13 mouse cellular contexts compared by ENCODE assay signal in the genomic region with DNA sequence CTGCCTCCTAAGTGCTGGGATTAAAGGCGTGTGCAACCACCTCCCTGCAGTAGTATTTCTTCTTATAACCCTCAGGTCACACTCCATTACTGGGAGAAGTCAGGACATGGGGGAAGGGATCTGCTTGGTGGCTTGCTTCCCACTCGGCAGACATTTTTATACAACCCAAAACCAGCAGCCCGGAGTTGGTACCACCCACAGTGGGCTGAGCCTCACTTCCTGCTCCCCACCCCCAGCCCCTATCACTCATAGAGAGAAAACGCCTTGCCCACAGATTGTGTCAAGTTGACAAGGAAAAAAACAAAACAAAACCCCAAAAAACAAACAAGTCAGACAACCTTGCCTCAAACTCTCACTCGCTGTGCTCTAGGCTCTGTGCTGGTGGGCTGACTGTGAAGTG. TPM values are rescaled to one million over a fixed set of nuclear protein-coding genes. Genes with fewer than 3 reads are reported as not detected.
DNase-seq lines count a peak whose midpoint lies in the region; ATAC-seq and TF ChIP-seq lines count a peak whose summit lies in the region.
"Had no signal": no experiment of that assay in that cellular context is flagged by ENCODE, and none has a peak within 500 bp of the region (broad histone marks: within the 10 kb centered on the region; RNA-seq: fewer than 3 reads in every experiment).

No protein-coding gene starts in this region.

- H3K36me3 ChIP-seq in lung, postnatal 0 days (ENCODE audit: insufficient read depth, low read length) = peaks cover 10% of the 10 kb centered on the region

- no peaks in the 10 kb centered on the region for H3K9me3 ChIP-seq in lung, postnatal 0 days (ENCODE audit: low read length)
- H3K9me3 ChIP-seq: embryonic facial prominence, embryonic 15.5 days; midbrain, embryonic 12.5 days had no signal

- H3K27me3 ChIP-seq in lung, postnatal 0 days (replicated peaks; ENCODE audit: insufficient read depth, low read length) = no peaks in the 10 kb centered on the region
- H3K27me3 ChIP-seq: embryonic facial prominence, embryonic 15.5 days; midbrain, embryonic 12.5 days; Patski had no signal

- ATAC-seq in lung, postnatal 0 days = no peak
- ATAC-seq in megakaryocyte progenitor cell, adult 5-6 weeks (replicated peaks; ENCODE audit: poor library complexity) = peak; percentile 37; the same call in 1 of the 2 replicates
- ATAC-seq: intestine, postnatal 0 days; Patski had no signal

- H3K4me3 ChIP-seq in gastrocnemius, adult 2 months = peak overlapping the region; percentile 41
- no peak overlapping the region for H3K4me3 ChIP-seq in lung, postnatal 0 days (ENCODE audit: low read depth, low read length)
- H3K4me3 ChIP-seq in lung, adult 2 months (replicated peaks; ENCODE audit: extremely low read depth, low read depth, low read length) = no peak overlapping the region
- no peak overlapping the region for H3K4me3 ChIP-seq in brown adipose tissue, adult 24 weeks (ENCODE audit: insufficient read depth, low read depth, low read length)
- H3K4me3 ChIP-seq: embryonic facial prominence, embryonic 15.5 days; midbrain, embryonic 12.5 days had no signal

- H3K4me1 ChIP-seq in lung, postnatal 0 days (ENCODE audit: insufficient read depth, low read depth, low read length) = peaks cover 17% of the 10 kb centered on the region; the same call in 1 of the 2 replicates
- H3K4me1 ChIP-seq in lung, adult 2 months (ENCODE audit: control insufficient read depth, insufficient read depth, low read length) = peaks cover 34% of the 10 kb centered on the region
- H3K4me1 ChIP-seq in brown adipose tissue, adult 24 weeks (ENCODE audit: control insufficient read depth, insufficient read depth, insufficient read length, low read length) = peaks cover 41% of the 10 kb centered on the region

- TF ChIP-seq CTCF in gastrocnemius, adult 2 months (IDR thresholded peaks at IDR 0.05) = no peak
- TF ChIP-seq CTCF in lung, postnatal 0 days (IDR thresholded peaks at IDR 0.05) = no peak
- TF ChIP-seq CTCF in lung, adult 2 months (IDR thresholded peaks at IDR 0.05; ENCODE audit: insufficient read depth, low read length) = no peak

- no peak for TF ChIP-seq EP300 in lung, postnatal 0 days (IDR thresholded peaks at IDR 0.05)

- H3K4me2 ChIP-seq in lung, postnatal 0 days (replicated peaks; ENCODE audit: low read depth, low read length) = no peak overlapping the region
- H3K4me2 ChIP-seq: embryonic facial prominence, embryonic 15.5 days; midbrain, embryonic 12.5 days had no signal

- intact Hi-C loops in gastrocnemius, adult 2 months (cut with DNase I) = no loop called here

- WGBS in lung, postnatal 0 days = 49% methylated on average over 5 of the region's 5 CpGs
- WGBS in lung, adult 2 months = 34% methylated on average over 5 of the region's 5 CpGs

- TF ChIP-seq POLR2A in lung, adult 2 months (IDR thresholded peaks at IDR 0.05; ENCODE audit: borderline replicate concordance, extremely low read depth, low read depth, low read length) = no peak

- H3K9ac ChIP-seq in lung, postnatal 0 days (replicated peaks; ENCODE audit: low read depth) = no peak overlapping the region
- H3K9ac ChIP-seq: embryonic facial prominence, embryonic 15.5 days; midbrain, embryonic 12.5 days had no signal

- peak; percentile 43 for DNase-seq in gastrocnemius, adult 2 months
- DNase-seq in gastrocnemius, postnatal 10 days = no peak
- peak; percentile 58 for DNase-seq in lung, postnatal 0 days (ENCODE audit: low spot score)
- DNase-seq in lung, adult 2 months = no peak
- DNase-seq in adrenal gland, adult 18-20 months (ENCODE audit: low spot score in 2 of 2) = no peak
- no peak for DNase-seq in left cerebral cortex, adult 11 months (ENCODE audit: low spot score)
- DNase-seq: cerebellum, postnatal 14 days had no signal

- peak overlapping the region; percentile 96 for H3K27ac ChIP-seq in gastrocnemius, adult 2 months
- H3K27ac ChIP-seq in lung, postnatal 0 days (ENCODE audit: low read length) = peak overlapping the region; percentile 75
- H3K27ac ChIP-seq in brown adipose tissue, adult 24 weeks (replicated peaks; ENCODE audit: low read depth, low read length) = peak overlapping the region; percentile 88
- H3K27ac ChIP-seq: embryonic facial prominence, embryonic 15.5 days; midbrain, embryonic 12.5 days had no signal

RNA-seq across cellular contexts. Expression of a gene that starts 21.2 kb away (rescaled TPM):
- 100 to 1,000 TPM; 289 to 303 TPM for total RNA-seq in gastrocnemius, adult 2 months (2021)
- 100 to 1,000 TPM; 302 to 322 TPM for total RNA-seq in gastrocnemius, postnatal 10 days (2021)
- polyA plus RNA-seq in lung, postnatal 0 days (2015; fragmentation: Nextera tagmentation; extraction: Ambion mirVana) = 75.5 and 87.5 TPM in 2 replicates
- 66.2 and 80.3 TPM in 2 replicates for polyA plus RNA-seq in lung, adult 2 months (2012; rRNA removed)
- 499 and 545 TPM in 2 replicates for polyA plus RNA-seq in brown adipose tissue, adult 24 weeks (2012; ENCODE audit: insufficient read depth, insufficient read length, missing spikeins)
- 124 and 130 TPM in 2 replicates for total RNA-seq in megakaryocyte progenitor cell, adult 5-6 weeks (2015)
- total RNA-seq in megakaryocyte progenitor cell, adult 5-6 weeks (2017) = 87.4 and 88.3 TPM in 2 replicates
- 100 to 1,000 TPM; 665 to 853 TPM for total RNA-seq in adrenal gland, adult 18-20 months (2021)

RNA-seq across cellular contexts. Expression of a gene that starts 25.5 kb away (rescaled TPM):
- 100 to 1,000 TPM; 253 to 325 TPM for total RNA-seq in gastrocnemius, adult 2 months (2021)
- 100 to 1,000 TPM; 357 to 451 TPM for total RNA-seq in gastrocnemius, postnatal 10 days (2021)
- polyA plus RNA-seq in lung, postnatal 0 days (2015; fragmentation: Nextera tagmentation; extraction: Ambion mirVana) = 198 and 248 TPM in 2 replicates
- 541 and 589 TPM in 2 replicates for polyA plus RNA-seq in lung, adult 2 months (2012; rRNA removed)
- polyA plus RNA-seq in brown adipose tissue, adult 24 weeks (2012; ENCODE audit: insufficient read depth, insufficient read length, missing spikeins) = 233 and 423 TPM in 2 replicates
- total RNA-seq in megakaryocyte progenitor cell, adult 5-6 weeks (2015) = not detected in 2 replicates
- total RNA-seq in megakaryocyte progenitor cell, adult 5-6 weeks (2017) = not detected in 2 replicates
- total RNA-seq in adrenal gland, adult 18-20 months (2021) = 1,000 to 10,000 TPM in 1 of 2 experiments, 100 to 1,000 TPM in 1; 220 to 1,206 TPM

Comparison
In these comparisons a context has a peak if more than half of its experiments do, and no peak if none do; other contexts are left out.
1. DNase-seq: peak in gastrocnemius, adult 2 months (single experiment) and lung, postnatal 0 days (single experiment); none in gastrocnemius, postnatal 10 days (single experiment), lung, adult 2 months (single experiment), adrenal gland, adult 18-20 months (0 of 2) and left cerebral cortex, adult 11 months (single experiment).
2. RNA of a gene that starts 25.5 kb away (total RNA-seq): 220 to 1,206 TPM in adrenal gland, adult 18-20 months, 357 to 451 TPM in gastrocnemius, postnatal 10 days and 253 to 325 TPM in gastrocnemius, adult 2 months; not detected in megakaryocyte progenitor cell, adult 5-6 weeks; every median in the first group is over 100 times any median in the second.
3. Peak in every context shown above with its lines, with median percentiles within 50 percentile points of each other: H3K27ac ChIP-seq.